Mouse (Mus musculus): ENCODE measurements around the gene Yrdc. TPM values are rescaled to one million over a fixed set of nuclear protein-coding genes. Genes with fewer than 3 reads are reported as not detected.
A peak's percentile ranks its signal among the peaks of the same experiment; 100 is the strongest.

Gene Yrdc
- polyA plus RNA-seq, 1 experiment from 2014 or later: 46.8 TPM

GRCm38 (mm10) chr4:124838035-124838700 is 12.3 kb upstream of the Yrdc start:
- DNase-seq (ENCODE audit: low spot score) (no peak), ATAC-seq (ENCODE audit: insufficient number of reproducible peaks, low FRiP score, low TSS enrichment, low read depth) (no peak)
- Histone ChIP-seq H3K4me2 (ENCODE audit: low read depth, severe bottlenecking) (no peak overlapping the region), H3K9ac (ENCODE audit: low read length) (no peak overlapping the region), H3K4me3 (ENCODE audit: low read depth, low read length) (no peak overlapping the region), H3K27me3 (ENCODE audit: control insufficient read depth, insufficient read depth, low read length) (no peaks in the 10 kb centered on the region), H3K27ac (replicated peaks; ENCODE audit: low read depth, low read length) (no peak overlapping the region), H3K4me1 (ENCODE audit: control insufficient read depth, insufficient read depth, low read length) (no peaks in the 10 kb centered on the region), H3K36me3 (ENCODE audit: control insufficient read depth, insufficient read depth, low read length) (peaks cover 22% of the 10 kb centered on the region), H3K9me3 (ENCODE audit: control insufficient read depth, low read length) (no peaks in the 10 kb centered on the region)
- 86% methylated on average over 14 of the region's 14 CpGs for WGBS

DNA sequence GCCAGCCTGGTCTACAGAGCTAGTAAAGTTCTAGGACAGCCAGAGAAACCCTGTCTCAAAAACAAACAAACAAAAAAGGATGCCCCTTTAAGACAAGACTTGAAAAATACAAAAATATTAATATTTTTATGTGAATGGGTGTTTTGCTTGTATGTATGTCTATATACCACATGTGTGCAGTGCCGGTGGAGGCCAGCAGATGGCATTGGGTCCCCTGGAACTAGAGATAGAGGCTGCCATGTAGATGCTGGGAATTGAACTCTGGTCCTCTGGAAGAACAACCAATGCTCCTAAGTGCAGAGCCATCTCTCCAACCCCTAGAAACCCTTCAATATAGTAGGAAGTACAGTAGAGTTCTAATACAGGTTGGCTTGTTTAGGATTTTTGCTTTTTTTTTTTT is 9.5 kb upstream of the Yrdc start:
- no peak overlapping the region for H3K4me3 ChIP-seq (ENCODE audit: low read depth, low read length)
- no peaks in the 10 kb centered on the region for H3K9me3 ChIP-seq (ENCODE audit: control insufficient read depth, low read length)
- DNase-seq (ENCODE audit: low spot score): no peak
- no peak overlapping the region for H3K4me2 ChIP-seq (ENCODE audit: low read depth, severe bottlenecking)
- 94% methylated on average over 1 of the region's 1 CpGs for WGBS
- H3K36me3 ChIP-seq (ENCODE audit: control insufficient read depth, insufficient read depth, low read length): peaks cover 22% of the 10 kb centered on the region
- ATAC-seq (ENCODE audit: insufficient number of reproducible peaks, low FRiP score, low TSS enrichment, low read depth): no peak
- no peak overlapping the region for H3K27ac ChIP-seq (replicated peaks; ENCODE audit: low read depth, low read length)
- no peaks in the 10 kb centered on the region for H3K27me3 ChIP-seq (ENCODE audit: control insufficient read depth, insufficient read depth, low read length)
- no peak overlapping the region for H3K9ac ChIP-seq (ENCODE audit: low read length)
- no peaks in the 10 kb centered on the region for H3K4me1 ChIP-seq (ENCODE audit: control insufficient read depth, insufficient read depth, low read length)

DNA sequence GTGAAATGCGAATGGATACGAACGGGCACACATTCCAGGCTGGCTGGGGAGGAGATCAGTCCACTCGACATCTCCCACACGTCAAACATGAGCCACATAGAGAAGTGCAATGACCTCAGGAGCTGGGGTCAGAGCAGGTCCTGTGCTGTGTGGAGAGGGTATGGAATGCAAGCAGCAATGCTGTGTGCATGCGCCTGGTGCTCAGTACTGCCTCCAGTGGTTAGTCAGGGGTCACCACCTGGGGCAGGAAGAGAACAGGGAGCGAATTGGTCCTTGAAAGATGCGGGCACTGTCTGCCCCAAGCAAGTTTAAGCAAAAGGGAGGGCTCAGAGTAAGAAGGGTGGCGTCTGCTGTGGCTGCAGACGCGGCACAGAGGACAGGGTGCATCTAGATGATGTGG is 7.0 kb upstream of the Yrdc start:
- Histone ChIP-seq H3K4me1 (ENCODE audit: control insufficient read depth, insufficient read depth, low read length) (0 out of 2 replicates have a peak, but pooled peaks cover 4% of the 10 kb centered on the region), H3K36me3 (ENCODE audit: control insufficient read depth, insufficient read depth, low read length) (peaks cover 17% of the 10 kb centered on the region; the same call in 1 of the 2 replicates), H3K9ac (ENCODE audit: low read length) (no peak overlapping the region), H3K4me3 (ENCODE audit: low read depth, low read length) (no peak overlapping the region), H3K4me2 (ENCODE audit: low read depth, severe bottlenecking) (no peak overlapping the region), H3K27me3 (ENCODE audit: control insufficient read depth, insufficient read depth, low read length) (no peaks in the 10 kb centered on the region), H3K27ac (replicated peaks; ENCODE audit: low read depth, low read length) (no peak overlapping the region), H3K9me3 (ENCODE audit: control insufficient read depth, low read length) (no peaks in the 10 kb centered on the region)
- 59% methylated on average over 11 of the region's 11 CpGs for WGBS
- peak; percentile 58 for DNase-seq (ENCODE audit: low spot score)
- ATAC-seq (ENCODE audit: insufficient number of reproducible peaks, low FRiP score, low TSS enrichment, low read depth): no peak

- Histone ChIP-seq H3K9ac (ENCODE audit: low read length) (no peak overlapping the region), H3K9me3 (ENCODE audit: control insufficient read depth, low read length) (no peaks in the 10 kb centered on the region), H3K27ac (replicated peaks; ENCODE audit: low read depth, low read length) (no peak overlapping the region), H3K36me3 (ENCODE audit: control insufficient read depth, insufficient read depth, low read length) (peaks cover 6% of the 10 kb centered on the region; the same call in 1 of the 2 replicates), H3K4me1 (ENCODE audit: control insufficient read depth, insufficient read depth, low read length) (peaks cover 17% of the 10 kb centered on the region), H3K4me3 (ENCODE audit: low read depth, low read length) (no peak overlapping the region), H3K4me2 (ENCODE audit: low read depth, severe bottlenecking) (no peak overlapping the region), H3K27me3 (ENCODE audit: control insufficient read depth, insufficient read depth, low read length) (no peaks in the 10 kb centered on the region; the same call in 1 of the 2 replicates)
- DNase-seq (ENCODE audit: low spot score) (peak; percentile 85), ATAC-seq (ENCODE audit: insufficient number of reproducible peaks, low FRiP score, low TSS enrichment, low read depth) (no peak)
- 8% methylated on average over 8 of the region's 8 CpGs for WGBS
These were observed 2.9 kb upstream of the Yrdc start for GRCm38 (mm10) chr4:124847573-124847972.

DNA sequence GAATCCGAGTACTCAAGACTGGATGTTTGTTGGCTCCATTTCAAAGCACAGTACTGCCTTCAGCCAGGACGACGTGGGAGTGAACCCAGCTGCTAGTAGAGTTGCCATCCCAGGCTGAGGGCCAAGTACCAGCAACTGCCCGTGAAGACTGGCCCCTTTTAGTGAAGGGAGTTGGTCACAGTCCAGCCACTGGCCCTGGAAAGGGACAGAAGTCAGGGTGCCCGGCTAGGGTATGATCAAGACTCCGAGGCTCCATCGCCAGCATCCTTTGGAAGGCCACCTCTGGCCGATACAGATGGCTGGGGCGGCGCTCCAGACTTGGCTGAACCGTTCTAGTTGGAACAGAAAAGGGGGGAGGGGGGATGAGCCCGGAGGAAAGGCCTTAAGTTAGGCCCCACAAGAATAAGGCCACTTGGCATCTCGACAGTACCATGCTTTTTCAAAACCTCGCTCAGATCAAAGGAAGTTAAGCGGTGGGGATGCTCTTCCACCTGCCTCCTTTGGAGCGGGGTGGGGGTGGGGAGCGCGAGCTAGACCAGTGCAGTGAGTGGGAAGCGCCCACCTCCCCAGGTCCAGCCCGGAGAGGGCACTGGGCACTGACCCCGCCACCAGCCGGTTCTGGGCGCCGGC is 733 bp upstream of the Yrdc start:
- WGBS: 5% methylated on average over 23 of the region's 24 CpGs
- H3K9me3 ChIP-seq (ENCODE audit: control insufficient read depth, low read length): no peaks in the 10 kb centered on the region
- peak; percentile 44 for DNase-seq (ENCODE audit: low spot score)
- ATAC-seq (ENCODE audit: insufficient number of reproducible peaks, low FRiP score, low TSS enrichment, low read depth): peak; percentile 61
- no peaks in the 10 kb centered on the region for H3K36me3 ChIP-seq (ENCODE audit: control insufficient read depth, insufficient read depth, low read length)
- peak overlapping the region; percentile 98 for H3K4me3 ChIP-seq (ENCODE audit: low read depth, low read length)
- H3K27ac ChIP-seq (replicated peaks; ENCODE audit: low read depth, low read length): peak overlapping the region; percentile 70
- H3K27me3 ChIP-seq (ENCODE audit: control insufficient read depth, insufficient read depth, low read length): no peaks in the 10 kb centered on the region; the same call in 1 of the 2 replicates
- peak overlapping the region; percentile 86 for H3K9ac ChIP-seq (ENCODE audit: low read length)
- peak overlapping the region; percentile 64 for H3K4me2 ChIP-seq (ENCODE audit: low read depth, severe bottlenecking)
- peaks cover 17% of the 10 kb centered on the region for H3K4me1 ChIP-seq (ENCODE audit: control insufficient read depth, insufficient read depth, low read length)

DNA sequence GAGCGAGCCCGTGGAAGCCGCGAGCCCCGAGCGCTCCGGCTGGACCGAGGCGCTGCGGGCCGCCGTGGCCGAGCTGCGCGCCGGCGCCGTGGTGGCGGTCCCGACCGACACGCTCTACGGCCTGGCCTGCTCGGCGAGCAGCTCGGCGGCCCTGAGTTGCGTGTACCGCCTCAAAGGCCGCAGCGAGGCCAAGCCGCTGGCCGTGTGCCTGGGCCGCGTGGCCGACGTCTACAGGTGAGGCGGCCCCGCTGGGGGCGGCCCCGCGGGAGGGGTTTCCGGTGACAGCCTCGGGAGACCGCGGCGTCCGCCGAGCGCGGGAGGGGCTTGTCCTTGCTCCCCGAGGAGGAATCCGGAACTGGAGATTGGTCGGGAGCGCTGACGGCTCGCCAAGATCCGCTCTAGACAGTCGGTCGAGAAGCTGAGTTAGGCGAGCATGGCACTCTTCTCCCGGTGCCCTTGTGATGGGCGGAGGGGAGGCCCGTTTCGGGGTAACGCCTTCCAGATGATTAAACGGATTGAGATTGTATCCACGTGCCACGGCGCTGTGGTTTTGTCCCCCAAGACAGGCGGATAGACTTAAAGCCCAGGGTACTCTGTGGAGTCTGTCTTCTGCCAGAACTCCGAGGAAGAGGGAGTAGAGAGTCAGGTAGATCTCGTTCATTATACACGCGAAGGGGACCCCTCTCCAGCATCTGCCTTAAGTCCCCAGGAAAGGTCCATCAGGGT is 617 bp downstream of the Yrdc start, which contains the start of gene 1110065P20Rik:
Gene 1110065P20Rik, minus strand, starts transcription at position 264 of the 726 bp plus-strand sequence.
- peak within 1 kb of the TSS; percentile 98 for H3K4me3 ChIP-seq (ENCODE audit: low read depth, low read length)
- DNase-seq (ENCODE audit: low spot score) (peak; percentile 65), ATAC-seq (ENCODE audit: insufficient number of reproducible peaks, low FRiP score, low TSS enrichment, low read depth) (peak; percentile 42)
- peak within 1 kb of the TSS; percentile 91 for H3K4me2 ChIP-seq (ENCODE audit: low read depth, severe bottlenecking)
- H3K27me3 ChIP-seq (ENCODE audit: control insufficient read depth, insufficient read depth, low read length): no peaks in the 10 kb centered on the region; the same call in 1 of the 2 replicates
- H3K9me3 ChIP-seq (ENCODE audit: control insufficient read depth, low read length): no peaks in the 10 kb centered on the region
- WGBS: under 1% methylated on average over 63 of the region's 75 CpGs
- peaks cover 17% of the 10 kb centered on the region for H3K4me1 ChIP-seq (ENCODE audit: control insufficient read depth, insufficient read depth, low read length)
- H3K9ac ChIP-seq (ENCODE audit: low read length): peak within 1 kb of the TSS; percentile 86
- H3K27ac ChIP-seq (replicated peaks; ENCODE audit: low read depth, low read length): peak within 1 kb of the TSS; percentile 74
- no peaks in the 10 kb centered on the region for H3K36me3 ChIP-seq (ENCODE audit: control insufficient read depth, insufficient read depth, low read length)

DNA sequence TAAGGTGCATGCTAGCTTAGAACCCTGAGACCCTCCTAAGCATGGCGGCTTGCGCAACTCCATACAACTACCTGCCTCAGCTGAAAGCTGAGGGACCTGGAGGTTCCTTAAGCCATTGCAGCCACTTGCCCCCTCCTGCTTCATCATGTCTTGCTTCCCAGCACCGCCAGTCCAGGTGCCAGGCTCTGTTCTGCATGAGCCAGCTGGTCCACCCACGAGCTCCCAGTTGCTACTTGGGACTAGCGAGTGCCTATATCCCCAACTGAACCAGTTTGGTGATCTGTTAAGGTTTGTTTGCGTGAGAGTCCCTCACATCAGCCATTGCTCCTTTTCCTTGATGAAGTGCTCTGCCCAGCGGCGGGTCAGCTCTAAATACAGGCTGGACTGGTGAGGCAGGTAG is 5.8 kb downstream of the Yrdc start:
- Histone ChIP-seq H3K4me2 (ENCODE audit: low read depth, severe bottlenecking) (no peak overlapping the region), H3K27ac (replicated peaks; ENCODE audit: low read depth, low read length) (no peak overlapping the region), H3K9me3 (ENCODE audit: control insufficient read depth, low read length) (no peaks in the 10 kb centered on the region), H3K27me3 (ENCODE audit: control insufficient read depth, insufficient read depth, low read length) (peaks cover 8% of the 10 kb centered on the region), H3K4me1 (ENCODE audit: control insufficient read depth, insufficient read depth, low read length) (peaks cover 8% of the 10 kb centered on the region), H3K36me3 (ENCODE audit: control insufficient read depth, insufficient read depth, low read length) (no peaks in the 10 kb centered on the region), H3K4me3 (ENCODE audit: low read depth, low read length) (no peak overlapping the region), H3K9ac (ENCODE audit: low read length) (no peak overlapping the region)
- WGBS: 93% methylated on average over 8 of the region's 8 CpGs
- ATAC-seq (ENCODE audit: insufficient number of reproducible peaks, low FRiP score, low TSS enrichment, low read depth) (no peak), DNase-seq (ENCODE audit: low spot score) (no peak)

DNA sequence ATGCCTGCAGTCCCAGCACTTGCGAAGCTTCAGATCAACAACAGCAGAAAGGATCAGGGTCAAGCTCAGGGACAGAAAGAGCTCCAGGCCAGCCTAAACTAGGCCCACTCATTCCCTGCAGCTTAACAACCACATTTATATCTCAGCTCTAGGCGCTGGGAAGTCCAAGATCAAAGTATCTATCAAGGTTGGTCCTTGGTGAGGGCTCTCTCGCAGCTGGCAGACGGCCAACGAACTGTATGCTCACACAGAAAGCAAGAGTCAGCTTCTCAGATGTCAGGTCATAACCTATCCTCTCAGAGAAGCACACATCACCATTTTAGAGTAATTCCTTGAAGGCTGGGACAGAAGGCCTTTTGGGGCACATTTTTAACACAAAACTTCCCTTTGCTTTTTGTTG is 7.9 kb downstream of the Yrdc start:
- ATAC-seq (ENCODE audit: insufficient number of reproducible peaks, low FRiP score, low TSS enrichment, low read depth) (no peak), DNase-seq (ENCODE audit: low spot score) (no peak)
- Histone ChIP-seq H3K9ac (ENCODE audit: low read length) (no peak overlapping the region), H3K4me2 (ENCODE audit: low read depth, severe bottlenecking) (no peak overlapping the region), H3K27ac (replicated peaks; ENCODE audit: low read depth, low read length) (no peak overlapping the region), H3K27me3 (ENCODE audit: control insufficient read depth, insufficient read depth, low read length) (peaks cover 27% of the 10 kb centered on the region), H3K4me3 (ENCODE audit: low read depth, low read length) (no peak overlapping the region), H3K4me1 (ENCODE audit: control insufficient read depth, insufficient read depth, low read length) (peaks cover 7% of the 10 kb centered on the region), H3K36me3 (ENCODE audit: control insufficient read depth, insufficient read depth, low read length) (no peaks in the 10 kb centered on the region), H3K9me3 (ENCODE audit: control insufficient read depth, low read length) (no peaks in the 10 kb centered on the region)
- 76% methylated on average over 5 of the region's 5 CpGs for WGBS

Data from limb, embryonic 11.5 days (tissue).